Mouse (Mus musculus) naive thymus-derived CD4-positive, alpha-beta T cell, adult 2 months (primary cell): ENCODE measurements around the gene Tut7.
"Not testable (repeated sequence)": the region's sequence is repeated elsewhere in the genome, so short reads cannot be mapped to it uniquely, and the experiment has no call there.

ENCODE experiments used
- DNase-seq: peaks from one replicate; pipeline ENCODE4 v3.0.0-alpha.2; 2011; ENCODE audit warnings: low read depth

Gene Tut7

DNA sequence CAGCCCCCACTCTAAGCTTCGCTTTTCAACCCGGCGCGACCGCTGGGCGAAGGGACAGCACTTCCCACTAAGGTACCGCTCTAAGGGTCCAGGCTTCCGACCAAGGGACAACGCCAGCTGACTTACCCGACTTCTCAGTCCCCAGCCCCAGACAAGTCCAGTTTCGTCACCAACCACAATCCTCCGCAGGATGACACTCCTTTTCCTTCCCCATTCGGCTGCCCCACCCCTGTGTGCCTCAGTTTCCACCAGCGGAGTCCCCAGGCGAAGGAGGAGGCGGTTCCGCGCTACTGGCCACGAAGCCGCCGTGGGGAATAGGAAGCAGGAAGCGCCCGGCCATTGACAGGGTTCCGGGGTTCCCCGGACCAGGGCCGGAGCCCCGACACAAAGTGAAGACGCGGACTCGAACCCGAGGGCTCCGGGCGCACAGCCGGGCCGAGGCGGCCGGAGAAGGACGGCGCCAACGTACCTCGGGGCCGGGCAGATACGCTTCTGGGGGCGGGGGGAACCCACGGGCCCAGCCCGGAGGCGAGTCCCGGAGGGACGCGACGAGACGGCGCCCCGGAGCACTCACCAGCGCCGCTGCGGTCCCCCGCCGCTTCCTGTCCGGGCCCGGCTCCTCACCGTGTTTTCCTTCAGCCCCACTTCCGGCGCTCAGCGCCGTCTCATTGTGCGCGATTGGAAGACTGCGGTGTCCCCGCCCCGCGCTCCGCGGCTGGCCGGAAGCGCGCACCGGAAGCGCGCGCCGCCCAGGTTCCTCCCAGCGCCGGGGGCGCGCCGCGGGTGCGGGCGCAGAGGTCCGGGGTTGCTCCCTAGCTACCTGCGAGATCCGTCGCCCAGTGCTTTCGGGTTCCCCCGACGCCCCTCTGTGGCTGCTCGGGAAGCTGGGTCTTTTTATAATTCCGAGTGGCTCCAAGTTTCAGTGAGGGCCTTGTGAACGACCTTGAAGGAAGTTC, at the start of gene Tut7:
TSS of gene Tut7 (minus strand) at position 641 of the 956 bp plus-strand sequence.
- DNase-seq: peak; percentile 96

DNA sequence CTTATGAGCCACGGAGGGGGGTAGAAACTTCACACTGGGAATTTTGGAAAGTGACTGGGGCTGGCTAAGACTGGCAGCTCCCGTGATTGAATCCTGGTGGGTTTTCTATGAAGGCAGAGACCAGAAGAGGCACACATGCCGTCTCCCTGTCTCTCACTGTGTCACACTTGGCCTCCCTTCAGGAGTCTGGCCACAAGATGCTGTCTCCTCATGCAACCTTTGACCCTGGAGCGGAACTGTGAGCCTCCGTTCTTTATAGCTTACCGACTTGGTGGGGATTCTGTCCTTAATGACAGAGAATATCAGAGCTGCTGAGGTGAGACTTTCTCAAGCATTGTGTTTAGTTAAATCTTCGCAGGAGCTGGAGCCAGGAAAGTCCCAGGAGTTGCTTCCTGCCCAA, 49.5 kb upstream of the Tut7 start:
- no peak for DNase-seq

DNA sequence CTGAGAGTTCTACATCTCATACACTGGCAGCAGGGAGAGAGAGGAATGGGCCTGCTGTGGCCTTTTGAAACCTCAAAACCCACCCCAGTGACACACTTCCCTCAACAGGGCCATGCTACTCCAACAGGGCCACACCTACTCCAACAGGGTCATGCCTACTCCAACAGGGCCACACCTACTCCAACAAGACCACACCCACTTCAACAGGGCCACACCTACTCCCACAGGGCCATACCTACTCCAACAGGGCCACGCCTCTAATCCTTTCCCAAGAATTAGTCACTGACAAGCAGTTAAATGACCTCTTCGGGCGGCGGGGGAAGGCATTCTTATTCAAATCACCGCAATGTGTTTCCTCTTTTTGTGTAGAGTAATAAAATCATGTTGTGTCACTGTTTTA, 47.1 kb upstream of the Tut7 start:
- no peak for DNase-seq

DNA sequence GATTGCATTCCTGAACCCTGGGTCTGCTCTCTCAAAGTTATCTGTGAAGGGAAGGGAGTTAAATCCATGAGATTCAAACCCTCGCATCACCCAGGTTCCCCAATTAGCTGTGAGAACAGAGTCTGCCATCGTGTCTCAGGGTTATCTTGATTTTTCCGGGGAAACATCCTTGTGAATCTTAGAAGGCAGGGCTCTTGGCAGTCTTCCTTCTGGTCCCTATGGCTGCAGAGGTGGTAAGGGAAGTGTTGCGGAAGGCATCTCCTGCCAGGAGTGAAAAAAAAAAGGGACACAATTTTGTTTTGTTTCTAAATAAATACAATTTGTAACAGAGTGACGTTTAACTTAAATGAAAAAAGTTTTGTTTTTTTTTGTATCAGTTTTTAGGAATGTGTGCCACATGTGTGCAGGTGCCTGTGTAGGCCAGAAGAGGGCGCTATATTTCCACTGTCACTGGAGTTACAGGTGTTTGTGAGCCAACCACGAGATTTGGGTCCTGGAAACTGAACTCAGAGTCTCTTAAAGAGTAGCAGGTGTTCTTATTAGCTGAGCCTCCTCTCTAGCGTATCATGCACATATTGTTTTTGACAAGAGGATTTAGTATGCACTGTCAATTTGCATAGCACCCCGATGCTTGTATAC, 45.2 kb upstream of the Tut7 start:
- no peak for DNase-seq

DNA sequence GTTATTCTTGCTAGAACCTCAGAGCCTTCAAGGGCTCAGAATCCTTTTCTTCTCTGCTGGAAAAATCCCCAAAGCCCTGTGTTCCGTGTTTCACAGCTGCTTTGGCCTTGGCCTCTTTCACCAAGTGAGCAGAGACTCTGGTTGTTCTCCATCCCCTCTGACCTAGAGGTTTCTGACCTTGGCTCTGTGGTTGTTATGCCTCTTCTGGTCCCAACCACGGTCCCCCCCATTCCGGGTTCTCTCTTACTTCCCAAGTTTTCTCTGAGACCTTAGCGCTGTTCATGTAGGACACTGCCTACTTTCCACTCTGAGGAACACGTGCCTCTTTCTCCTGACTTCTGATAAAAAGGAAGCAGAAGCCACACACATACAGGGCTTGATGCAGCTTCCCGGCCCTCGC, 44.2 kb upstream of the Tut7 start:
- no peak for DNase-seq

DNA sequence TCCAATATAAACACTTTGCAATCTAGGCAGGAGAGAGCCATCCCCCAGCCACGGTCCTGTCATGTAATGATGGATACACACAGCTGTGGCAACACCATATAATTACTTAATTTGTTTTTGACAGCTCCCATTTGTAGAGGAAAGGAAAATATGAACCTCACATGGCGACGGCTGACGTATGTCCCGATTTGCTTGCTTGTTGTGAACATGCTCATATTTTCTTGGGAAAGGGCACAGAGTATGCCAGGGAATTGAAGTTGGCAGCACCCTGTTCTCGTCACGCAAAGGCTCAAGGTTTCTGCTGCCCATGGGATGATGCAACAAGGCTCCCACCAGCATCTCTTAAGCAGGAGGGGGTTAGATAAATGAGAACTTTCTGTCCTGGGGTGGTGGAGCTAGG, 36.6 kb upstream of the Tut7 start:
- no peak for DNase-seq

DNA sequence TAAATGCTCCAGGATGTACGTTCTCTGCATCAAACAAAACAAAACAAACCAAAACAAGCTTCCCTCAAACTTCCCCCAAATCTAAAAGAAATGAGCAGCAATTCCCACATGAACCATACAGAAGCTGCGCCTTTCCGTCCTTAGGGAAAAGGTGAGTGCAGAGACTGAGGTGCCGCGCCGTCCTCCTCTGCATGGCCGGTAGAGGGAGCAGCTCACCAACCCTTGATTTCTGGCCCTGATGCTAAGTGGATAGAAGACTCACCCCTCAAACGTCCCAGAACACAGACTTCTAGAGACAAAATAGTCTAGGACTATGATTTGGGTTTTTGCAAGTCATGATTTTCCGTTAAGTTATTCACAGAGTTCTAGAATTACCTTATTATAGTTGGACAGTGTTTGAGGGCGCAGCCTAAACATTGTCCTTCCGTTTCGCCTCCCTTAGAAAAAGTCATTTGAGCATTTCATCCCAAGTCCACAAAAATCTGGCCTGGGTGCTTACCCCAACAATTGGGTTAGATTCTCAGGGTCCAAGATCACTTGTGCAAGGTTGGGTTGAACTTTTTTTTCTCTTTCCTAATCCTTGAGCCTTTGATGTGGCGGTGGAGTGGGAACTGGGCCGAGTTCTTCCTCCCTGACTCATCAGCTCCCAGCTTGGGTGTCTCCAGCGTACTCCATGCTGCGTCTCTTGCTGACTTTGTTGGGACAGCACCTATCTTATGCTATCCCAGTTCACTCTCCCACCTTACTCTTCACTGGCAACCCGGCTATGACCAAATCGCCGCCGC, 33.5 kb upstream of the Tut7 start:
- DNase-seq: peak; percentile 38

DNA sequence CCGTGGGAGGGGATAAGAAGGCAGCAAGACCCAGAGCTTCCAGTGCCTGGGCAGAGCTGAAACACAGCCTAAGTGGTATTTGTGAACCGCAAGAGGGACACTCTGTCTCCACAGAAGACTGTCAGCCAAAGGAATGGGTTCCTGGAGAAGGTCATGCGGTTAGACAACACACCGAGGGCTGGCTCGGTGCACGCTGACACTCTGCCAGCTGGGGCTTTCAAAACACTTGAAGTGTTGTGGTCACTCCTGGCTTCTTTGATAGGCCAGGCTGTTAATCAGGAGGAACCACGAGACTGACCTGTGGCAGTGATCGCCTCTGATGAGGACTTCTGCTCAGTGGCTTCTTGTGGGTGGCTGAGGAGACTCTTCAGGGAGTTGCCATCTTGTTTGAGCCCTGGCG, 30.5 kb upstream of the Tut7 start:
- DNase-seq: no peak

DNA sequence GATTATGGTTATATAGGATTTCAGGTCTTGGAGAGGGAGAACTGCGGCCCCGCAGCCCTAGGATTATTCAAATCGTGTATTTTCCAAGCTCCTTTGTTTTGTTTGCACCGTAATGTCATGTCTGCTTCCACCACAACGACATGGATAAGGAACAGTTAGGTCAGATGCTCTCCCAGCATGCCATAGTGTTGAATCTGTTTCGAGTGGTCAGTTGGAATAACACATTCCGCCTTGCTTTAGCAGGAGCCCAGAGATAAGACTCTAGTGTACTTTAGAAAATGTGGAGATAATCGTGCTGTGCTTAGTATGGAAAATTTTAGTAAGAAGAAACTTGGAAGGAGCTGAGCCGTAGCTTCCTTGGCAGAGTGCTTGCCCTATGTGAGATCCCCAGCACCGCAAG, 27.4 kb upstream of the Tut7 start:
- DNase-seq: no peak

DNA sequence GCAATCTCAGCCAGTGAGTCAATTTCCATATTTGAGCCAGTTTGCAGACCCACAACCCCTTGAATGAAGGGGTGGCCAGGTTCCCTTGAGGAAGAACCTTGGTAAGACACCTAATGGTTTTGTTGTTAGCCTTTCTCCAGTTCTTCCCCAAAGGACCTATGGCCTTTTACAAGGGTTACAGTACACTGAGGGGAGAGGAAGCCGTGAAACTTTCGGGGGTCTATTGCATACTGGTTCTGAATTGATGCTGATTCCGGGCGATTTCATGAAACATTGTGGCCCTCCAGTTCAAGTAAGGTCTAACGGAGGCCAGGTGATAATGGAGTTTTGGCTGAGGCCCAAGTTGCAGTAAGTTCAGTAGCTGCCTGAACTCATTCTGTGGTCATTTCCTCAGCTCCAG, 21.7 kb upstream of the Tut7 start:
- DNase-seq: no peak

DNA sequence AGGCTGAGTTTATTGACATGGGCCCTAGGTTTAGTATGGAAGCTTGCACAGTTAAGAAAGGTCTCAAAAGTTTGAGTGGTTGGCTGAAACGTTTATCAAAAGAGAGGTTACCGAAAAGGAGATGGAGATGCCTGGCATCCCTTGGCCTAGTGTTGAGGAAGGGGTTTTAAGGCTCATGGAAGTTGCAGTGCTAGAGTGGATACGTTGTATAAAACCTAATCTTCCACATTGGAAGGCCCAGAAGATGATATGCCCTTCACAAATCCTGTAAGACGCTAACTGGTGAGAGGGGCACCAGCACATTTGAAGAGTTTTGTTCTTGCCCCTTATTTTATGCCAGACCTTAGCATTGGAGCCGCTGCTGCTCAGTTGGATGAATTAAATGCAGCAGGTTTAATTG, 21.0 kb upstream of the Tut7 start:
- no peak for DNase-seq

DNA sequence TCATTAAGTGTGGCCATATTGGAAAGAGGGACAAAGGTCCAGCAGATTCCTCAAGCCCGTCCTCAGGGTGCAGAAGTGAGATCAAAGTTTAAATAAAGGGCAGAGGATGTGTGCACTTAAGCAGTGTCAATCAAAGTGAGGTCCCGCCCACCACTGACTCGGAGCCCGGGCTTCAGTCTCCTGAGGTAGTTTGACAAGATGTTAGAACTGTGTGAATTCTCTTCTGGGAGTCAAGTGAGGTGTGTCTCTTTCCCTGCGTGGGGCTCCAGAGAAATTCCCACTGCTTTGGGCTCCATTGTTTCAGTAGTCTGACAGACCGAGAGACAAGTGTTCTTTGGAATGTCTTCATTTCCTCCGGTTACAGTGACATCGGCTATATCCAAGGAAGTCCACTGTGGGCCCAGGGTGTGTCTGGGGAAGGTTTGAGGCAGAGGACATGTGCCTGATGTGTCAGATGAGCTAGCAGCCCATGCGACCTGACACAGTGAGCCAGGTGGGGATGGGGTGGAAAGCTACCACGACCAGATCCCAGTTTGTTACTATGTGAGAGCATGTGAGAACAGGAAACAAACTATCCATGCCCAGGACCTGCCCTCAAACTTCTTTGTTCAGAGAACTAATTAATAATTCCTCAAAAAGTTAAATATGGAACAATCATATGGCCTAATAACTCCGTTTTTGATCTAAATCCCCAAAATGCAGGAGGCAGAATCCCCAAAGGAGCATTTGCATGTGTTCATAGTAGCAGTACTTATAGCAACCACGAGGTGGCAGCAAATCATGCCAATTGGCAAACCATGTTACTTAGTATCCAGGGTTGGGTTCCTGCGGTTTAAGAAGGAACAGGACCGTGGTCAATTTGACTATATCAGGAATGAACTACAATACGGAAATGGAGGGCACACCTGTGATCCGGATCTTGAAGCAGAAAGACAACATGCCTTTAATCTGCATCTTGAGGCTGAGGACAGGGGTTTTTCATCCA, 19.6 kb upstream of the Tut7 start:
- DNase-seq: peak; percentile 86

DNA sequence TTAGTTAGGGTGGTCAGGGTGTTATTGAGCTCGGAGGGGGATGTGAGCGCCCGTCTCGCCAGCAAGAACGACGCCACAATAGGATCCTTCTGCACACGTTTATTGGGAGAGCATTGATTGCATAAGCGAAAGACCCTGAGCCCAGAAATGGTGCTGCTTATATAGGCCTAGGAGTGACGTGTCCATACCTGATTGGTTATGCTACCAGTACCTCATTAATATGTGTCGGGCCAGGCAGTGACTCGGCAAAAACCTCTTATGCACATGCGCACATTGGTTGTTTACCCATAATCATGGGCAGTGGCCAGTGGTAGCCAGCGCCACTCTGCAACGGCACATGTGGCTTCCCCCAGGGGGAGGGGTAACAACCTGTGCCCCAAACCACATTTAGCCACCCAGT, 18.8 kb upstream of the Tut7 start:
- DNase-seq: not testable (repeated sequence)

DNA sequence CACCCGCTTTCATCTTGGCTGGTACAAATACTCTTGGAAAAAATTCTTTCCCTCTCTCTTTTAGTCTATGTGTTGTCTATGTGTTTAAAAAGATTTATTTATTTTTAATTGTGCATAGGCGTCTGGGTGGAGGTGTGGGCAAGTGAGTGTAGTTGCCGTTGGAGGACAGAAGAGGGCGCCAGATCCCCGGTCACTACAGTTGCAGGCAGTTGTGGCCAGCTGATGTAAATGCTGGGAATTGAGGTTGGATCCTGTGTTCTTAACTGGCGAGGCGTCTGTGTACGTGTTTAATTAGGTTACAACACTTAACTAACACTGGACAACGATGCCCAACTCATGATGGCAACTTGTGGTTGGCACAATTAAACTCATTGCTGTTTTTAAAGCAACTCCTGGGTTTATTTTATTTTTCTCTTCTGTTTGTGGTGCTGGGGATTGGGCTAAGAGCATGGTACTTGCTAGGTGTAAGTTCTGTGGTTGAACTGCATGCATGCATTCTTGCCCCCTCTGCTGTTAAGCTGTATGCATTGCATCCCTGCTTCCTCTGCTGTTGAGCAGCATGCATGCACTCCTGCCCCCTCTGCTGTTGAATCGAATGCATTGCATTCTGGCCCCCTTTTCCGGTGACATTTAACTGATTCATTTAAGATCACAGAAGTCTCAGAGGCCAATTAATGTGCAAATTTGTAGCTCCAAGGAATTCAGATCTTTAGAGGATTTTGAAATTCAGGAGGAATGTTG, 17.7 kb upstream of the Tut7 start:
- DNase-seq: peak; percentile 96

DNA sequence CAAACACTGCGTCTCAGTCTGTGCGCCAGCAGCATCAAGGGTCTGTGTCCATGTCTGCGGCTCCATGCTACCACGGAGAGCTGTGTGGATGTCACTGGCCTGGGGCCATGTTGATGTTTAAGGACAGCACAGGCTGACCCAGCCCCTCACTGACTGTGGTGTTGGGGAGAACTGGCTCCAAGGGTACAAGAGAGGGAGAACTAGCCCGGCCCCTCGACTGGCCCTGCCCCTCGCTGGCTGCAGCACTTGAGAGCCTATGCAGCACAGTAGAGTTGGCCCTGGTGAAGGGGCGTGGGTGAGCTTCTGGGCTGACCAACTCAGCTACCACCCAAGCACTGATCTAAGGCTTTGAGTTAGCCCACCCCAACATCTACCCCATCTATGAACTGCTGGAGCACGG, 16.4 kb upstream of the Tut7 start:
- DNase-seq: no peak

DNA sequence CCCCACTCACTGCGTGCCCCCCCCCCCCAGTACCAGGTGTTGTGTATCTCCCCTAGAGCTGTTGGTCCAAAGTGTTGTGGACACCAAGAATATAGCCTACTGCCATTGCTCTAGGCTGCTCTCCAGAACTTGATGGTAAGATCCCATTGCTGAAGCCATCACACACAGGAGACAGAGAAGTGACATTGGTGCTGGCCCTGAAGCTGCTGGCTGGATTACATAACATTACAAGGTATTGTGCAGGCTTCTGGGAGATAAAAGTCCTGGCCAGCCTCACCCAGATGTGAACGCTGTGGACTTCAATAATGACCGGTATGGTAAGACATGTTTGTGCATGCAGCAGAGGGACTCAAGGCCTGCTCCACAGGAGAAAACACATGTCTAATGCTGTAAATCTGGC, 15.5 kb upstream of the Tut7 start:
- no peak for DNase-seq

DNA sequence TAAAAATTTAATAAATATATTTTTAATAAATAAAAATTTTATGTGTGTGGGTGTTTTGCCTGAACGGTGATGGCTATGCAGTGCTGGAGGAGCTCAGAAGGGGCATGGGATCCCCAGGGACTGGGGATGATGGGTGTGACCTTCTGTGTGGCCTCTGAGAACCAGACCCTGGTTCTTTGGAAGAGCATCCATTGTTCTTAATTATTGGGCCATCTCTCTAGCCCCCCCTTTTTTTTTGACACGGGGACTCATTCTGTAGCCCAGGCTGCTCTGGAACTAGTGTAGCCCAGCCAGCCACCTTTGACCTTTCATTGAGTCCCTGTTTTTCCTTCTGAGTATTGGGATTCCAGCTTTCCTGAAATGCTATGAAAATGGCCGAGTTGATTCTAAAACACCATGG, 13.9 kb upstream of the Tut7 start:
- no peak for DNase-seq

DNA sequence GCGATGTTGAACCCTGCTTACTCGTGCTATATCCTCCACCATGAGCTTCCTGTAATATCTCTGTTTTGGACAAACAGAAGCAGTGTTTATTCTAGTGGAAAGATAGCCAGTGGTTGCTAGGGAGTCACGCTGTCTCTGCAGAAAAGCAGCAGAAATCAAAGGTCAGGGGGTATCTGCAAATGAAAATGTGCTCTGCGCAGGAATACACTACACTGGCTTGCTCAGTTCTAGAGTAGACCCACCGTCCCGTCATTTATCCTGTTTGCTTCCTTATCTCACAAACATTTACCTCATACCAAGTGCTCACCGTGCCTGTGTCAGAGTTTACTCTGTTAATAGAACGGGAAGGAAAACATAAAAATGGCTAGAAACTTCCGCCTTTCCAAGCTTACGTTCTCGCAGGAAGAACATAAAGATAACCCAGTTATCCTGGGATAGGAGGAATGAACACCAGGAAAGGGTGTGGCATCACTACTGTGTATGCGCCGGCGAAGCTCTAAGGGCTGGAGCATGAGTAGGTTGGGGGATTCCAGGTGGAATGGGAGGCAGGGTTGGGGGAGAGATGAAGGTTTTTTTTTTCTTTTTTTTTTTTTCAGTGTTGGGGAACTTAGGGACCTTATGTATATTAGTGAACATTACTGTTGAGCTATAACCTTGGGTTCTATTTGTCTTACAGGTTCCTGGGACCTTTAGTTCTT, 13.3 kb upstream of the Tut7 start:
- DNase-seq: no peak

DNA sequence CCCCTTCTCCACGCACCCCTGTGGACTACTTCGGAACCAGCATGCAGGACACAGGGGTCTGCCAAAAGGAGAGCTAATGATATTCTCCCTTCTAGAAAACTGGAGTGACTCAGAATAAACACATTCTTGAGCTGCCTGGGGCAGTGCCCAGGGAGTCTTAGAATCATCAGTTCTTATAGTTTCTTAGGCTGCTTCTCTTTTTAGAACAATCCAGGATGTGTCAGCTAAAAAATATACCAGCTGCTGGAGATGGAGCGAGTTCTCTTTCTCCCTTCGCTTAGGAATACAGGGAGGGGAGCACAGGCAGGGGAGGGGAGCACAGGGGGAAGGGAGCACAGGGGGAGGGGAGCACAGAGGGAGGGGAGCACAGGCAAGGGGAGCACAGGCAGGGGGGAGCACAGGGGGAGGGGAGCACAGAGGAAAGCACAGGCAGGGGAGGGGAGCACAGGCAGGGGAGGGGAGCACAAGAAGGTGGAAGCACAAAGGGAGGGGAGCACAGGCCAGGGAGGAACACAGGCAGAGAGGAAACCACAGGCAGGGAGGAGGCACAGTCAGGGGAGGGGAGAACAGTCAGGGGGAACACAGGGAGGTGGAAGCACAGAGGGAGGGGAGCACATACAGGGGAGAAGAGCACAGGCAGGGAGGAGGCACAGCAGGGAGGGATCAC, 12.0 kb upstream of the Tut7 start:
- DNase-seq: no peak

DNA sequence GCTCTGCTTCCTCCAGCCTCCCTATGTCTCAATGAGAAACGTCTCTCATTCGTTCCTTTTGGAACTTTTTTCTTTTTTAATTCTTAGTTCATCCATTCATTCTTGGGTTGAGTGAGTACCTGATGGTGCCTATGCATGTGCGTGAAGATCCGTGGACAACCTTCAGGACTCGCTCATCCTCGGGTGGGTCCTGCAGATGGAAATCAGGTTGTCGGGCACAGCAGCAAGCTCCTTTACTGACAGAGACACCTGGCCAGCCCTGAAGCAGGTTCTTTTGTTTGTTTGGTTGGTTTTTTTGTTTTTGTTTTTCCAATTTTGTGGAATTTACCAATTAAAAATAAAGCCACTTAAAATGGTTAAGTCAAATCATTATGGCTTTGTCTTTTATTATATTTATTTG, 9.9 kb upstream of the Tut7 start:
- no peak for DNase-seq
